Mouse (Mus musculus): ENCODE results near the gene Atox1.

DNA sequence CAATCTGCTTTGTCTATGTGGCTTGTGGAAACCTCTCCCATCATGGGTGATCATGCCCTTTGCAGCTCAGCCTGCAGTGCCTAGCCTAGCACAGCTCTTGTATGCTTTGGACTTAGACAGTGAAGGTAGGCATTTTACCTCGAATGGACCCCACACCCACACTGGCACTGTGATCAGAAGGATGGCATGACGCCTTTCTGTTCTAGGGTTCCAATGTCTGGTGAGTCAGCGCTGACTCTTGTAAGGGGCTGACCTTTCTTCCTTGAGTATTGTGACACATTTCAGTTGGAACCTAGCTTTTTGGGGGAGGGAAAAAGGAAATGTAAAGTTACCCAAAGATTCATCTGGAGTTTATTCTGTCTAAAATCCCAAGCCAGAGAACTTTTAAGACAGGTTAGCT, 44.4 kb upstream of the Atox1 start:
- TF ChIP-seq CTCF (IDR thresholded peaks at IDR 0.05; ENCODE audit: insufficient read depth, low read length), result no peak
- TF ChIP-seq POLR2A (IDR thresholded peaks at IDR 0.05; ENCODE audit: borderline replicate concordance, extremely low read depth, low read depth, low read length), result no peak
